Mouse (Mus musculus) liver, embryonic 12.5 days (tissue): ENCODE data around the gene Atp1b4. TPM values are rescaled to one million over a fixed set of nuclear protein-coding genes. Genes with fewer than 3 reads are reported as not detected.
"Not testable (repeated sequence)": the region's sequence is repeated elsewhere in the genome, so short reads cannot be mapped to it uniquely, and the experiment has no call there.

Experiments used
- ATAC-seq: fragments of 200-750 bp; cut with Nextera tagmentation; 2 replicates; pipeline ENCODE4 v1.8.0; 2017; ENCODE audit warnings: moderate number of reproducible peaks, mild to moderate bottlenecking, moderate library complexity
- H3K27ac ChIP-seq: fragments of 300-500 bp; sonication (generic); 2 replicates; pipeline ENCODE4 v1.5.1; 2016; ENCODE audit warnings: mild to moderate bottlenecking
- H3K27me3 ChIP-seq: fragments of 300-500 bp; sonication (generic); replicated peaks from 2 replicates; pipeline ENCODE4 v1.6.1; 2016; ENCODE audit warnings: mild to moderate bottlenecking, moderate library complexity
- H3K36me3 ChIP-seq: fragments of 300-500 bp; sonication (generic); 2 replicates; pipeline ENCODE4 v1.6.1; 2016; ENCODE audit warnings: mild to moderate bottlenecking, moderate library complexity
- H3K4me1 ChIP-seq: fragments of 300-500 bp; sonication (generic); 2 replicates; pipeline ENCODE4 v1.6.1; 2016
- H3K4me2 ChIP-seq: fragments of 300-500 bp; sonication (generic); 2 replicates; pipeline ENCODE4 v1.6.1; 2016; ENCODE audit warnings: mild to moderate bottlenecking, moderate library complexity
- H3K4me3 ChIP-seq: fragments of 300-500 bp; sonication (generic); 2 replicates; pipeline ENCODE4 v1.5.1; 2016; ENCODE audit warnings: mild to moderate bottlenecking, moderate library complexity
- H3K9ac ChIP-seq: fragments of 300-500 bp; sonication (generic); 2 replicates; pipeline ENCODE4 v1.6.1; 2016; ENCODE audit warnings: mild to moderate bottlenecking, moderate library complexity
- H3K9me3 ChIP-seq: fragments of 300-500 bp; sonication (generic); replicated peaks from 2 replicates; pipeline ENCODE4 v1.6.1; 2016; ENCODE audit warnings: mild to moderate bottlenecking, moderate library complexity
- WGBS: fragments of 180-500 bp; shearing (Covaris S2); methylation state at CpG from one replicate; pipeline ENCODE4 v1.1.7; 2016; ENCODE audit not compliant: insufficient replicate concordance; 5-methylcytosine and 5-hydroxymethylcytosine counted together
- polyA plus RNA-seq: library from polyadenylated mRNA; unstranded; fragments of >200 nt; fragmentation: Nextera tagmentation; extraction: Ambion mirVana; gene quantifications from 2 replicates; pipeline ENCODE4 v1.2.1, GENCODE M21; 2016

Gene Atp1b4
- polyA plus RNA-seq = not detected in 2 replicates

GRCm38 (mm10) chrX:38315884-38316283 is at the start of gene Atp1b4:
Gene Atp1b4 (plus strand): TSS chrX:38316184.
- H3K4me2 ChIP-seq = no peak within 1 kb of the TSS
- H3K4me3 ChIP-seq = no peak within 1 kb of the TSS
- ATAC-seq = no peak
- no peaks in the 10 kb centered on the region for H3K4me1 ChIP-seq
- H3K9me3 ChIP-seq = no peaks in the 10 kb centered on the region
- H3K36me3 ChIP-seq = no peaks in the 10 kb centered on the region
- 66% methylated on average over 8 of the region's 8 CpGs for WGBS
- no peaks in the 10 kb centered on the region for H3K27me3 ChIP-seq
- H3K9ac ChIP-seq = no peak within 1 kb of the TSS
- no peak within 1 kb of the TSS for H3K27ac ChIP-seq

GRCm38 (mm10) chrX:38308597-38308996 is 7.4 kb upstream of the Atp1b4 start:
- Histone ChIP-seq H3K27me3 (no peaks in the 10 kb centered on the region), H3K9me3 (no peaks in the 10 kb centered on the region), H3K4me3 (no peak overlapping the region), H3K9ac (no peak overlapping the region), H3K27ac (no peak overlapping the region), H3K4me2 (no peak overlapping the region), H3K36me3 (no peaks in the 10 kb centered on the region), H3K4me1 (no peaks in the 10 kb centered on the region)
- no peak for ATAC-seq
- WGBS = 64% methylated on average over 4 of the region's 4 CpGs

GRCm38 (mm10) chrX:38311054-38311453 is 4.9 kb upstream of the Atp1b4 start:
- no peak overlapping the region for H3K4me2 ChIP-seq
- ATAC-seq = no peak

GRCm38 (mm10) chrX:38312910-38313625 is 2.9 kb upstream of the Atp1b4 start:
- no peaks in the 10 kb centered on the region for H3K4me1 ChIP-seq
- H3K27ac ChIP-seq = no peak overlapping the region
- H3K36me3 ChIP-seq = no peaks in the 10 kb centered on the region
- no peak overlapping the region for H3K4me3 ChIP-seq
- WGBS = 68% methylated on average over 9 of the region's 9 CpGs
- ATAC-seq = no peak
- no peak overlapping the region for H3K4me2 ChIP-seq
- H3K9ac ChIP-seq = no peak overlapping the region
- no peaks in the 10 kb centered on the region for H3K27me3 ChIP-seq
- no peaks in the 10 kb centered on the region for H3K9me3 ChIP-seq

More at GRCm38 (mm10) chrX:38311054-38311453, 4.9 kb upstream of the Atp1b4 start:
- H3K27ac ChIP-seq = no peak overlapping the region
- no peak overlapping the region for H3K4me3 ChIP-seq
- H3K36me3 ChIP-seq = no peaks in the 10 kb centered on the region
- H3K9ac ChIP-seq = no peak overlapping the region
- no peaks in the 10 kb centered on the region for H3K27me3 ChIP-seq
- WGBS = 55% methylated on average over 2 of the region's 2 CpGs
- H3K4me1 ChIP-seq = no peaks in the 10 kb centered on the region
- H3K9me3 ChIP-seq = no peaks in the 10 kb centered on the region

- Histone ChIP-seq H3K4me2 (no peak overlapping the region), H3K9ac (no peak overlapping the region), H3K4me3 (no peak overlapping the region), H3K9me3 (no peaks in the 10 kb centered on the region), H3K27me3 (no peaks in the 10 kb centered on the region), H3K27ac (no peak overlapping the region), H3K4me1 (no peaks in the 10 kb centered on the region), H3K36me3 (no peaks in the 10 kb centered on the region)
- 81% methylated on average over 6 of the region's 6 CpGs for WGBS
- no peak for ATAC-seq
These were observed 2.3 kb upstream of the Atp1b4 start for GRCm38 (mm10) chrX:38313626-38314210.

GRCm38 (mm10) chrX:38330695-38331406 is 14.9 kb downstream of the Atp1b4 start:
- WGBS = 52% methylated on average over 4 of the region's 4 CpGs
- no peaks in the 10 kb centered on the region for H3K27me3 ChIP-seq
- no peaks in the 10 kb centered on the region for H3K9me3 ChIP-seq
- no peaks in the 10 kb centered on the region for H3K36me3 ChIP-seq
- H3K4me2 ChIP-seq = no peak overlapping the region
- no peak overlapping the region for H3K27ac ChIP-seq
- no peak for ATAC-seq
- H3K4me1 ChIP-seq = peaks cover 10% of the 10 kb centered on the region; the same call in 1 of the 2 replicates
- no peak overlapping the region for H3K4me3 ChIP-seq
- no peak overlapping the region for H3K9ac ChIP-seq

GRCm38 (mm10) chrX:38334329-38335279 is 18.6 kb downstream of the Atp1b4 start:
- Histone ChIP-seq H3K4me3 (no peak overlapping the region), H3K27ac (no peak overlapping the region), H3K4me1 (peaks cover 10% of the 10 kb centered on the region; the same call in 1 of the 2 replicates), H3K4me2 (peak overlapping the region; percentile 22), H3K27me3 (no peaks in the 10 kb centered on the region), H3K9me3 (no peaks in the 10 kb centered on the region), H3K36me3 (no peaks in the 10 kb centered on the region), H3K9ac (no peak overlapping the region)
- ATAC-seq = peak; percentile 71
- 34% methylated on average over 8 of the region's 8 CpGs for WGBS

- Histone ChIP-seq H3K9me3 (no peaks in the 10 kb centered on the region), H3K4me3 (no peak overlapping the region), H3K4me1 (no peaks in the 10 kb centered on the region), H3K4me2 (no peak overlapping the region), H3K27ac (no peak overlapping the region), H3K27me3 (no peaks in the 10 kb centered on the region), H3K36me3 (no peaks in the 10 kb centered on the region), H3K9ac (no peak overlapping the region)
- WGBS = 54% methylated on average over 8 of the region's 8 CpGs
- no peak for ATAC-seq
These were observed 46.0 kb downstream of the Atp1b4 start for GRCm38 (mm10) chrX:38362016-38362415.

- not testable (repeated sequence) for ATAC-seq, H3K27ac ChIP-seq
These were observed 48.6 kb downstream of the Atp1b4 start for GRCm38 (mm10) chrX:38364621-38365020.

GRCm38 (mm10) chrX:38373169-38373568 is 57.2 kb downstream of the Atp1b4 start:
- H3K4me2 ChIP-seq, H3K36me3 ChIP-seq, H3K9ac ChIP-seq, H3K27ac ChIP-seq, ATAC-seq, H3K9me3 ChIP-seq, H3K4me1 ChIP-seq, H3K4me3 ChIP-seq, H3K27me3 ChIP-seq: not testable (repeated sequence)
- 50% methylated on average over 1 of the region's 1 CpGs for WGBS

More at GRCm38 (mm10) chrX:38364621-38365020, 48.6 kb downstream of the Atp1b4 start:
- not testable (repeated sequence) for H3K36me3 ChIP-seq, H3K4me3 ChIP-seq, H3K9me3 ChIP-seq, H3K27me3 ChIP-seq, H3K4me1 ChIP-seq, H3K4me2 ChIP-seq, H3K9ac ChIP-seq
- 47% methylated on average over 1 of the region's 1 CpGs for WGBS
